8 mouse cellular contexts compared by ENCODE assay signal in the genomic region with DNA sequence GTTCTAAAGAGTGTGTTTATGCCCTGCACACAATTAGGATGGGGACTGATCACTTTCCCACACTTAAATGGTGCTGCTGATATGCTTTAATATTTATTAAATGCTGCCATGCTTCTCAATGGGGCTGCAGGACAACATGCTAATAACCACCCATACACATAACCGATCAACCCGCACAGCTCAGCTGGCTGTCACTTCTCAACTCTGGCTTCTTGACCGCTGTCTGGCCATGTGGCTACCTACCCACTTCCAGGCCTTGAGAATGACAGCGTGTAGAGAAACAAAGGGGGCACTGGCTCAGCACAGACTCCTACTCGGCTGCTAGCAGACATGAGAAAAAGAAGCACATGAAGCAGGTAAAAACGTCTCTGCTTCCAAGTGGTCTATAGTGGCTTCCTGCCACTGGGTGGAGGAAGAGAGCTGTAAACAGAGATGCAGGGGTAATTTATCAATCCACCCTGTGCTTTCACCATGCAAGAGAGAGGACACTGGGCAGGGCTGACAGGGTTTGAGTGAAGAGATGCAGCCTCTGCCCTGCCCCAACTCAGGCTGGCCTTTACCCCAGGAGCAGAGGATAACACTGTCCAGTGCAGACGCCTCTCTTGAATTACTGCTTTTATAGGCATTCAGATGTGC.
DNase-seq lines count a peak whose midpoint lies in the region.

No protein-coding gene starts in this region.

- intact Hi-C loops in heart, postnatal 14 days (cut with DNase I) = loop anchor here (10.0 kb wide), 1 partner anchor 1520 kb away; no protein-coding TSS in a partner anchor

- DNase-seq in 3T3-L1 (ENCODE audit: low read depth, low spot score) (peak; percentile 66), MN1 (ENCODE audit: low spot score) (peak; percentile 64)
- DNase-seq in embryo, embryonic 11 days = peak; percentile 73
- DNase-seq in heart, postnatal 14 days = peak; percentile 19 to 42
- DNase-seq in kidney, postnatal 25 days = peak; percentile 53 to 57
- DNase-seq in lung, postnatal 14 days = peak; percentile 46
- peak; percentile 81 for DNase-seq in right cerebral cortex, postnatal 10 days (ENCODE audit: low spot score in 2 of 2)
- DNase-seq in c-Kit-positive CD71-positive TER-119-positive erythroid progenitor cells, embryonic 14.5 days (ENCODE audit: low spot score) = no peak
